Mouse (Mus musculus) cerebellum, postnatal 14 days (tissue): ENCODE results near the gene Srrm1.

Experiments
- DNase-seq, 2 experiments: peaks; one replicate each; pipeline ENCODE4 v3.0.0; 2021; ENCODE audit warnings: mixed read lengths in 2 of 2

The Srrm1 gene

GRCm38 (mm10) chr4:135353794-135354450, 801 bp upstream of the Srrm1 start:
- peak; percentile 8 to 14 for DNase-seq

GRCm38 (mm10) chr4:135352326-135353065, 625 bp downstream of the Srrm1 start:
- peak; percentile 18 to 68 for DNase-seq

- DNase-seq: no peak
Observed at GRCm38 (mm10) chr4:135337376-135337942, 15.7 kb downstream of the Srrm1 start.

GRCm38 (mm10) chr4:135336023-135336357, 17.1 kb downstream of the Srrm1 start:
- no peak for DNase-seq

- DNase-seq: no peak
Observed at GRCm38 (mm10) chr4:135335327-135336022, 17.6 kb downstream of the Srrm1 start.

- no peak for DNase-seq
Observed at GRCm38 (mm10) chr4:135326469-135326868, 26.7 kb downstream of the Srrm1 start.

- no peak for DNase-seq
Observed at GRCm38 (mm10) chr4:135326046-135326445, 27.1 kb downstream of the Srrm1 start.

- peak; percentile 15 to 27 for DNase-seq
Observed at GRCm38 (mm10) chr4:135323021-135323420, 30.1 kb downstream of the Srrm1 start.

GRCm38 (mm10) chr4:135317966-135318365, 35.2 kb downstream of the Srrm1 start:
- DNase-seq: peak; percentile 82 to 86

- DNase-seq: peak; percentile 27 to 44
Observed at GRCm38 (mm10) chr4:135317539-135317938, 35.6 kb downstream of the Srrm1 start.

GRCm38 (mm10) chr4:135315287-135315686, 37.8 kb downstream of the Srrm1 start:
- no peak for DNase-seq

- DNase-seq: no peak
Observed at GRCm38 (mm10) chr4:135314419-135314832, 38.7 kb downstream of the Srrm1 start.

- no peak for DNase-seq
Observed at GRCm38 (mm10) chr4:135313761-135314241, 39.3 kb downstream of the Srrm1 start.

GRCm38 (mm10) chr4:135313111-135313691, 39.9 kb downstream of the Srrm1 start:
- no peak for DNase-seq

- DNase-seq: peak; percentile 37 to 48
Observed at GRCm38 (mm10) chr4:135312706-135313105, 40.4 kb downstream of the Srrm1 start.

- no peak for DNase-seq
Observed at GRCm38 (mm10) chr4:135310371-135310770, 42.8 kb downstream of the Srrm1 start.

- DNase-seq: no peak
Observed at GRCm38 (mm10) chr4:135309726-135310125, 43.4 kb downstream of the Srrm1 start.

- DNase-seq: no peak
Observed at GRCm38 (mm10) chr4:135309112-135309659, 43.9 kb downstream of the Srrm1 start.

GRCm38 (mm10) chr4:135306971-135307632, 46.0 kb downstream of the Srrm1 start:
- DNase-seq: no peak

GRCm38 (mm10) chr4:135306533-135306932, 46.6 kb downstream of the Srrm1 start:
- no peak for DNase-seq

GRCm38 (mm10) chr4:135302261-135302660, 50.9 kb downstream of the Srrm1 start:
- no peak for DNase-seq

GRCm38 (mm10) chr4:135301166-135301565, 52.0 kb downstream of the Srrm1 start:
- no peak for DNase-seq
